Mouse (Mus musculus): ENCODE results near the gene Abcg8. TPM values are rescaled to one million over a fixed set of nuclear protein-coding genes. Genes with fewer than 3 reads are reported as not detected.

Abcg8 gene
- polyA plus RNA-seq, 1 experiment from 2014 or later = 5.6 TPM

DNA sequence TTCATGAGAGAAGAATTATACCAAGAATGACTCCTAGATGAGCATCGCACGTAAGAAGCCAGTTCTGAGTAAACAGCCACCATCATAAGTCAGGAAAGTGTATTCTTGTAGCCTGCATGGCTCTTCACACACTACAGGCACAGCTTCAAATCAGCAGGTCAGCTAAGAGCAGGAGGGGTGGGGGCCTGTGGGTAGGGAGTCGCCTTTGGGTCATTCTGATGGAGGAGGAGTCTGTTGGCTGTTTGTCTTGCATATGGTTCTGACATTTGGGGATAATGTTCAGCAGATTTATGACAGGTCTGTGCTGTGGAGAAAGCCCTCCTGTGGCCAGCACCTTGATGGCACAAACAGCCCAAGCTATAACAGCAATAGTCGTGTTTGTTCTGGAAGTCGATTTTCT, 19.9 kb upstream of the Abcg8 start:
- no peak for TF ChIP-seq EP300 (IDR thresholded peaks at IDR 0.05; ENCODE audit: low read depth)
- no peak for TF ChIP-seq CTCF (IDR thresholded peaks at IDR 0.05; ENCODE audit: low read depth)
- ATAC-seq = no peak
- 76% methylated on average over 5 of the region's 5 CpGs for WGBS (ENCODE audit: insufficient replicate concordance)
- no peak for DNase-seq
- Histone ChIP-seq H3K4me1 (ENCODE audit: insufficient read depth) (no peaks in the 10 kb centered on the region; the same call in 1 of the 2 replicates), H3K4me3 (ENCODE audit: low read depth, low read length) (no peak overlapping the region), H3K36me3 (replicated peaks; ENCODE audit: insufficient read depth, low read length) (no peaks in the 10 kb centered on the region), H3K9ac (replicated peaks) (no peak overlapping the region), H3K4me2 (ENCODE audit: low read depth, low read length) (no peak overlapping the region), H3K27me3 (ENCODE audit: insufficient read depth, low read length) (no peaks in the 10 kb centered on the region), H3K27ac (ENCODE audit: low read depth) (no peak overlapping the region), H3K9me3 (ENCODE audit: low read length) (no peaks in the 10 kb centered on the region)

GRCm38 (mm10) chr17:84656653-84657421, 19.3 kb upstream of the Abcg8 start:
- TF ChIP-seq CTCF (IDR thresholded peaks at IDR 0.05; ENCODE audit: low read depth) (no peak), EP300 (IDR thresholded peaks at IDR 0.05; ENCODE audit: low read depth) (no peak)
- DNase-seq (no peak), ATAC-seq (no peak)
- no peak overlapping the region for H3K9ac ChIP-seq (replicated peaks)
- H3K4me2 ChIP-seq (ENCODE audit: low read depth, low read length) = no peak overlapping the region
- 78% methylated on average over 19 of the region's 19 CpGs for WGBS (ENCODE audit: insufficient replicate concordance)
- H3K27ac ChIP-seq (ENCODE audit: low read depth) = no peak overlapping the region
- no peaks in the 10 kb centered on the region; the same call in 1 of the 2 replicates for H3K4me1 ChIP-seq (ENCODE audit: insufficient read depth)
- H3K36me3 ChIP-seq (replicated peaks; ENCODE audit: insufficient read depth, low read length) = no peaks in the 10 kb centered on the region
- H3K9me3 ChIP-seq (ENCODE audit: low read length) = no peaks in the 10 kb centered on the region
- no peaks in the 10 kb centered on the region for H3K27me3 ChIP-seq (ENCODE audit: insufficient read depth, low read length)
- no peak overlapping the region for H3K4me3 ChIP-seq (ENCODE audit: low read depth, low read length)

GRCm38 (mm10) chr17:84657422-84657732, 18.7 kb upstream of the Abcg8 start:
- H3K27me3 ChIP-seq (ENCODE audit: insufficient read depth, low read length) = no peaks in the 10 kb centered on the region
- H3K27ac ChIP-seq (ENCODE audit: low read depth) = no peak overlapping the region
- no peak for DNase-seq
- no peak overlapping the region for H3K4me3 ChIP-seq (ENCODE audit: low read depth, low read length)
- H3K4me1 ChIP-seq (ENCODE audit: insufficient read depth) = no peaks in the 10 kb centered on the region; the same call in 1 of the 2 replicates
- no peak overlapping the region for H3K4me2 ChIP-seq (ENCODE audit: low read depth, low read length)
- 79% methylated on average over 3 of the region's 3 CpGs for WGBS (ENCODE audit: insufficient replicate concordance)
- no peak for TF ChIP-seq EP300 (IDR thresholded peaks at IDR 0.05; ENCODE audit: low read depth)
- TF ChIP-seq CTCF (IDR thresholded peaks at IDR 0.05; ENCODE audit: low read depth) = no peak
- no peak overlapping the region for H3K9ac ChIP-seq (replicated peaks)
- no peak for ATAC-seq
- H3K36me3 ChIP-seq (replicated peaks; ENCODE audit: insufficient read depth, low read length) = no peaks in the 10 kb centered on the region
- no peaks in the 10 kb centered on the region for H3K9me3 ChIP-seq (ENCODE audit: low read length)

GRCm38 (mm10) chr17:84657782-84658181, 18.3 kb upstream of the Abcg8 start:
- Histone ChIP-seq H3K4me3 (ENCODE audit: low read depth, low read length) (no peak overlapping the region), H3K9ac (replicated peaks) (no peak overlapping the region), H3K36me3 (replicated peaks; ENCODE audit: insufficient read depth, low read length) (no peaks in the 10 kb centered on the region), H3K9me3 (ENCODE audit: low read length) (no peaks in the 10 kb centered on the region), H3K4me1 (ENCODE audit: insufficient read depth) (no peaks in the 10 kb centered on the region; the same call in 1 of the 2 replicates), H3K27me3 (ENCODE audit: insufficient read depth, low read length) (no peaks in the 10 kb centered on the region), H3K4me2 (ENCODE audit: low read depth, low read length) (no peak overlapping the region), H3K27ac (ENCODE audit: low read depth) (no peak overlapping the region)
- DNase-seq (no peak), ATAC-seq (no peak)
- WGBS (ENCODE audit: insufficient replicate concordance) = 75% methylated on average over 7 of the region's 7 CpGs
- TF ChIP-seq CTCF (IDR thresholded peaks at IDR 0.05; ENCODE audit: low read depth) (no peak), EP300 (IDR thresholded peaks at IDR 0.05; ENCODE audit: low read depth) (no peak)

GRCm38 (mm10) chr17:84658195-84658594, 17.9 kb upstream of the Abcg8 start:
- no peak overlapping the region for H3K27ac ChIP-seq (ENCODE audit: low read depth)
- DNase-seq (no peak), ATAC-seq (no peak)
- no peaks in the 10 kb centered on the region for H3K36me3 ChIP-seq (replicated peaks; ENCODE audit: insufficient read depth, low read length)
- no peaks in the 10 kb centered on the region for H3K9me3 ChIP-seq (ENCODE audit: low read length)
- no peaks in the 10 kb centered on the region for H3K27me3 ChIP-seq (ENCODE audit: insufficient read depth, low read length)
- H3K4me3 ChIP-seq (ENCODE audit: low read depth, low read length) = no peak overlapping the region
- TF ChIP-seq CTCF (IDR thresholded peaks at IDR 0.05; ENCODE audit: low read depth) (no peak), EP300 (IDR thresholded peaks at IDR 0.05; ENCODE audit: low read depth) (no peak)
- H3K4me2 ChIP-seq (ENCODE audit: low read depth, low read length) = no peak overlapping the region
- WGBS (ENCODE audit: insufficient replicate concordance) = 53% methylated on average over 5 of the region's 5 CpGs
- no peak overlapping the region for H3K9ac ChIP-seq (replicated peaks)
- no peaks in the 10 kb centered on the region; the same call in 1 of the 2 replicates for H3K4me1 ChIP-seq (ENCODE audit: insufficient read depth)

DNA sequence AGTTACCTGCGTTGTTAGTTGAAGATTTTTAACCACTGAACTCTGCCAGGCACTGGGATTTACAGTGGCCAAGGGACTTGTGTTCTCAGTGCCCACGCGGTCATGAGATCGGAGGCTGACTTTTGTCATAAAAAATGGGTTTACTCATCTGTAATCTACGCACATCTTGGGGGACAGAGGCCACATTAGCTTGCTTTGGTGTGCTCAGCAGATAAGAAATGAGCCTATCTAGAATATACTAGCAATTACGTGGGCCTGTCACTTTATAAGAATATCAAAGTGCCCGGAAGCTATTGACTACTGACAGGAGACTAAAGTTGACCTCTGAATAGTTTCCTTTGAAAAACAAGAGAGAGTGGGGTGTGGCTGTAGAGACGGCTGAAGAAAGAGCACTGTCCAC, 17.2 kb upstream of the Abcg8 start:
- H3K27me3 ChIP-seq (ENCODE audit: insufficient read depth, low read length) = no peaks in the 10 kb centered on the region
- H3K9ac ChIP-seq (replicated peaks) = no peak overlapping the region
- DNase-seq (no peak), ATAC-seq (no peak)
- no peaks in the 10 kb centered on the region for H3K36me3 ChIP-seq (replicated peaks; ENCODE audit: insufficient read depth, low read length)
- no peaks in the 10 kb centered on the region; the same call in 1 of the 2 replicates for H3K4me1 ChIP-seq (ENCODE audit: insufficient read depth)
- 77% methylated on average over 8 of the region's 8 CpGs for WGBS (ENCODE audit: insufficient replicate concordance)
- no peak overlapping the region for H3K27ac ChIP-seq (ENCODE audit: low read depth)
- no peak overlapping the region for H3K4me3 ChIP-seq (ENCODE audit: low read depth, low read length)
- H3K9me3 ChIP-seq (ENCODE audit: low read length) = no peaks in the 10 kb centered on the region
- no peak overlapping the region for H3K4me2 ChIP-seq (ENCODE audit: low read depth, low read length)
- TF ChIP-seq EP300 (IDR thresholded peaks at IDR 0.05; ENCODE audit: low read depth) (no peak), CTCF (IDR thresholded peaks at IDR 0.05; ENCODE audit: low read depth) (no peak)
